Mouse (Mus musculus): ENCODE measurements around the gene Olfr734. TPM values are rescaled to one million over a fixed set of nuclear protein-coding genes. Genes with fewer than 3 reads are reported as not detected.

Olfr734 gene
- not detected for polyA plus RNA-seq (2014; fragmentation: Illumina TruSeq; extraction: RNeasy Lipid Tissue Mini Kit (QIAGEN cat#74804); ENCODE audit: low replicate concordance)

DNA sequence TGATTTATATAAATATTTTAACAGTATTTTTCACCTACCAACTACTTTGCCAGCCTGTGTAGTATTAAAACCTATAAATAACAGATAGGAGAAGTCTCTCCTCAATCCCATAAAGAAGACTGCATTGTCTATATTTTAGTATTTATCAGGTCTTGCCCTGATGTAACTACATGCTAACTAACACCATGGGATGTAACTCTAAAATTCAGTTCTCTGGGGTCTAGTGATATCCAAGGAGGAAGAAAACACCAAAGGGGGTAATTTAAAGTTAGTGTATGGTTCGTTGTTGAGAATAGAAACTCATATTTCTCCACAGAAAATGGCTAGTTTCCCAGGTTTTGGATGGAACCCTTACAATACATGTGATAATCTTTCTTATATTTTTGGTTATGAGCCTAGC lies at the start of gene Olfr734:
Gene Olfr734, minus strand, starts transcription at position 101 of the 400 bp plus-strand sequence.

DNA sequence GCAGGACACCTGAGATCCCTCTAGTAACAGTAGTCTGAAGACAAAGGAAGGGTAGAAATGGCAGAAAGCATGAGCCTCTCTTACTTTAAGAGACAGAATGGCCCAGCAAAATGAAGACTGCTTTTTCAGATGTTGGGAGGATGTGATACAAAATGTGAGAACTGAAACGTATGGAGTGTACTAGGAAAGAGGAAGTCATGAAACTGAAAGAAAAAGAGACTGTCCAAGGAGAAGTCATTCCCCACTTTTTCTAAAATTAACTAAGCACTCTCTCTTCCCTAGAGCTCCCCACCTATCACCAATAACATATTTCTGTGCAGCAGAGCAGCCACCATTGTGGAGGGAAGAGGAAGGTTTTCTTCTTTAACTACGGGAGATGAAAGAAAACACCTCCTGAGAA lies 31.0 kb upstream of the Olfr734 start, which contains the start of gene Tlr11:
Gene Tlr11, plus strand, starts transcription at position 322 of the 400 bp plus-strand sequence.

DNA sequence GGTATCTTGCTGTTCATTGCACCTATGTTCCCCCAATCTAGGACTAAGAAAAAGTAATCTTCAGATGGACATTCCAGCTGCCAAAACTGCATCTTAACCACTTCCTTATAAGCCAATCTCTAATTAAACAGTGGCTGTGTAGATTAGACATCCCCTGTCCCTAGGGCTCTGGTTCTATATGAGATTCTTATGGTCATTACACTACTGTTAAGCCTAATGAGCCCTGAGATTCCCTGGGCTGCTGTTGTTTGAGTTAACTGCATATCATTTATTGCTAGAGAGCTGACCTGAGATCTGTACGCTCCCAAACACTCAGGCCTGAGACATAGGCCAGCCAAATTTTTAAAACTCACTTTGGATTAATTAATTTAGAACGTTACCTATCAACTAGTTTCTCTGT lies 22.2 kb upstream of the Olfr734 start, which contains the start of gene Olfr735:
Gene Olfr735, minus strand, starts transcription at position 77 of the 400 bp plus-strand sequence.

DNA sequence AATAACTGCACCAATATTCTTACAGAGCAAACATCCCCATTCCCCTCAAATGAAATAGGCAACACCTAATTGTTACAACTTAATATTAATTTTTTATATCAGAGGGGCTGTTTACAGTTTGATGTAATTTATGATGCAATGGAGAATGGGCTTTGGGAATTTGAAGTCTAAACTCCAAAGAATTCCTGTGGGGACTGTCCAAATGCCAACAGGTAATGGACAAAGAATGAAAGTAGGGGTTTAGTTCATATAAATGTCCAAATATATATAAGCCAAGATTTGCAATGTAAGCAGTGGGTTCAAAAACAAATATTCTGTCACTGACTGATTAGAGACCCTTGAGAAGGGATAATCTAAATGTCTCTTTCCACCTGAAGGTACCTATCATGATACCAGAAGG lies 25.1 kb downstream of the Olfr734 start, which contains the start of gene Olfr733:
Gene Olfr733, minus strand, starts transcription at position 101 of the 400 bp plus-strand sequence.

DNA sequence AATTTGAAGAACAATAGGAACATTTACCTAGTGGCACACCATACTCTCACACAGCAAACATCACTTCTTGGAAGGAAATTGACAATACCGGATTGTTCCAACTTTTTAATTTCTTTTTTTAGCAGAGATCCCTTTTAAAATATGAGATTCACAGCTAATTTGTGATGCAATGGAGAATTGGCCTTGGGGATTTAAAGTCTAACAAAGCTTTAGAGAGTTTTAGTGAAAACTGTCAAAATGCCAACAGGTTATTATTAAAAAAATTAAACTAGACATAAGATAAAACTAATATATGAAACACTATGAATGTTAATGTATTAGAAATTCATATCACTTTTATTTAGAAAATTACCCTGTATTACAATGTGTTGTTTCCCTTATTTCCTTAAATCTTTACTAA lies 42.5 kb downstream of the Olfr734 start, which contains the start of gene Olfr732:
Gene Olfr732, minus strand, starts transcription at position 101 of the 400 bp plus-strand sequence.

Other genes with a start within 250 kb of the Olfr734 start
- not detected for gene Olfr726, start 235.8 kb downstream of the Olfr734 start, polyA plus RNA-seq (2014; fragmentation: Illumina TruSeq; extraction: RNeasy Lipid Tissue Mini Kit (QIAGEN cat#74804); ENCODE audit: low replicate concordance)
- gene Olfr727, start 203.6 kb downstream of the Olfr734 start, polyA plus RNA-seq (2014; fragmentation: Illumina TruSeq; extraction: RNeasy Lipid Tissue Mini Kit (QIAGEN cat#74804); ENCODE audit: low replicate concordance): not detected
- not detected for gene Olfr728, start 184.1 kb downstream of the Olfr734 start, polyA plus RNA-seq (2014; fragmentation: Illumina TruSeq; extraction: RNeasy Lipid Tissue Mini Kit (QIAGEN cat#74804); ENCODE audit: low replicate concordance)
- gene Olfr729, start 173.9 kb downstream of the Olfr734 start, polyA plus RNA-seq (2014; fragmentation: Illumina TruSeq; extraction: RNeasy Lipid Tissue Mini Kit (QIAGEN cat#74804); ENCODE audit: low replicate concordance): not detected
- not detected for gene Olfr730, start 138.6 kb downstream of the Olfr734 start, polyA plus RNA-seq (2014; fragmentation: Illumina TruSeq; extraction: RNeasy Lipid Tissue Mini Kit (QIAGEN cat#74804); ENCODE audit: low replicate concordance)
- gene Olfr731, start 84.9 kb downstream of the Olfr734 start, polyA plus RNA-seq (2014; fragmentation: Illumina TruSeq; extraction: RNeasy Lipid Tissue Mini Kit (QIAGEN cat#74804); ENCODE audit: low replicate concordance): not detected
- gene Olfr732, start 42.6 kb downstream of the Olfr734 start, polyA plus RNA-seq (2014; fragmentation: Illumina TruSeq; extraction: RNeasy Lipid Tissue Mini Kit (QIAGEN cat#74804); ENCODE audit: low replicate concordance): not detected
- not detected for gene Olfr733, start 25.2 kb downstream of the Olfr734 start, polyA plus RNA-seq (2014; fragmentation: Illumina TruSeq; extraction: RNeasy Lipid Tissue Mini Kit (QIAGEN cat#74804); ENCODE audit: low replicate concordance)
- not detected for gene Olfr735, start 22.1 kb upstream of the Olfr734 start, polyA plus RNA-seq (2014; fragmentation: Illumina TruSeq; extraction: RNeasy Lipid Tissue Mini Kit (QIAGEN cat#74804); ENCODE audit: low replicate concordance)
- gene Tlr11, start 31.2 kb upstream of the Olfr734 start, polyA plus RNA-seq (2014; fragmentation: Illumina TruSeq; extraction: RNeasy Lipid Tissue Mini Kit (QIAGEN cat#74804); ENCODE audit: low replicate concordance): 2.8 TPM
- gene Olfr736, start 54.4 kb upstream of the Olfr734 start, polyA plus RNA-seq (2014; fragmentation: Illumina TruSeq; extraction: RNeasy Lipid Tissue Mini Kit (QIAGEN cat#74804); ENCODE audit: low replicate concordance): not detected
- not detected for gene Olfr738, start 80.8 kb upstream of the Olfr734 start, polyA plus RNA-seq (2014; fragmentation: Illumina TruSeq; extraction: RNeasy Lipid Tissue Mini Kit (QIAGEN cat#74804); ENCODE audit: low replicate concordance)
- not detected for gene Olfr739, start 91.9 kb upstream of the Olfr734 start, polyA plus RNA-seq (2014; fragmentation: Illumina TruSeq; extraction: RNeasy Lipid Tissue Mini Kit (QIAGEN cat#74804); ENCODE audit: low replicate concordance)
- not detected for gene Olfr740, start 118.8 kb upstream of the Olfr734 start, polyA plus RNA-seq (2014; fragmentation: Illumina TruSeq; extraction: RNeasy Lipid Tissue Mini Kit (QIAGEN cat#74804); ENCODE audit: low replicate concordance)
- not detected for gene Olfr741, start 146.0 kb upstream of the Olfr734 start, polyA plus RNA-seq (2014; fragmentation: Illumina TruSeq; extraction: RNeasy Lipid Tissue Mini Kit (QIAGEN cat#74804); ENCODE audit: low replicate concordance)
- gene Olfr742, start 176.8 kb upstream of the Olfr734 start, polyA plus RNA-seq (2014; fragmentation: Illumina TruSeq; extraction: RNeasy Lipid Tissue Mini Kit (QIAGEN cat#74804); ENCODE audit: low replicate concordance): not detected
- not detected for gene Olfr743, start 195.1 kb upstream of the Olfr734 start, polyA plus RNA-seq (2014; fragmentation: Illumina TruSeq; extraction: RNeasy Lipid Tissue Mini Kit (QIAGEN cat#74804); ENCODE audit: low replicate concordance)

All from small intestine, adult 10 weeks (tissue).